Mouse (Mus musculus) midbrain, embryonic 11.5 days (tissue): ENCODE data around the gene Cep126. TPM values are rescaled to one million over a fixed set of nuclear protein-coding genes. Genes with fewer than 3 reads are reported as not detected.

ENCODE experiments used
- ATAC-seq: fragments of 200-750 bp; cut with Nextera tagmentation; 2 replicates; pipeline ENCODE4 v1.8.0; 2017; ENCODE audit warnings: moderate TSS enrichment, moderate library complexity; ENCODE audit not compliant: low FRiP score
- DNase-seq: peaks from one replicate; pipeline ENCODE4 v3.0.0; 2015; ENCODE audit warnings: low spot score; ENCODE audit errors: missing footprints
- H3K27ac ChIP-seq: fragments of 300-500 bp; sonication (generic); 2 replicates; pipeline ENCODE4 v1.5.1; 2014; ENCODE audit warnings: low read depth, low read length
- H3K27me3 ChIP-seq: fragments of 300-500 bp; sonication (generic); 2 replicates; pipeline ENCODE4 v1.6.1; 2014; ENCODE audit warnings: mild to moderate bottlenecking, low read length, moderate library complexity, mixed read lengths; ENCODE audit not compliant: control insufficient read depth, insufficient read depth
- H3K36me3 ChIP-seq: fragments of 300-500 bp; sonication (generic); 2 replicates; pipeline ENCODE4 v1.6.1; 2014; ENCODE audit warnings: mild to moderate bottlenecking, low read length, moderate library complexity, mixed read lengths; ENCODE audit not compliant: control insufficient read depth, insufficient read depth
- H3K4me1 ChIP-seq: fragments of 300-500 bp; sonication (generic); 2 replicates; pipeline ENCODE4 v1.6.1; 2014; ENCODE audit warnings: low read length; ENCODE audit not compliant: control insufficient read depth, insufficient read depth
- H3K4me2 ChIP-seq: fragments of 300-500 bp; sonication (generic); 2 replicates; pipeline ENCODE4 v1.6.1; 2014; ENCODE audit warnings: mild to moderate bottlenecking, moderate library complexity
- H3K4me3 ChIP-seq: fragments of 300-500 bp; sonication (generic); 2 replicates; pipeline ENCODE4 v1.5.1; 2014; ENCODE audit warnings: low read depth, low read length
- H3K9ac ChIP-seq: fragments of 300-500 bp; sonication (generic); 2 replicates; pipeline ENCODE4 v1.6.1; 2014; ENCODE audit warnings: low read length
- H3K9me3 ChIP-seq: fragments of 300-500 bp; sonication (generic); 2 replicates; pipeline ENCODE4 v1.6.1; 2016; ENCODE audit warnings: low read length; ENCODE audit not compliant: control insufficient read depth
- WGBS: fragments of 180-500 bp; shearing (Covaris S2); extraction: QIAGEN DNeasy Blood & Tissue Kit; methylation state at CpG from one replicate; pipeline ENCODE4 v1.1.7; 2014; 5-methylcytosine and 5-hydroxymethylcytosine counted together
- polyA plus RNA-seq: library from polyadenylated mRNA; unstranded; fragments of >200 nt; fragmentation: Nextera tagmentation; extraction: Ambion mirVana; gene quantifications from 2 replicates; pipeline ENCODE4 v1.2.1, GENCODE M21; 2014

Gene Cep126
- polyA plus RNA-seq, 1 experiment from 2014 or later = 4.5 TPM

DNA sequence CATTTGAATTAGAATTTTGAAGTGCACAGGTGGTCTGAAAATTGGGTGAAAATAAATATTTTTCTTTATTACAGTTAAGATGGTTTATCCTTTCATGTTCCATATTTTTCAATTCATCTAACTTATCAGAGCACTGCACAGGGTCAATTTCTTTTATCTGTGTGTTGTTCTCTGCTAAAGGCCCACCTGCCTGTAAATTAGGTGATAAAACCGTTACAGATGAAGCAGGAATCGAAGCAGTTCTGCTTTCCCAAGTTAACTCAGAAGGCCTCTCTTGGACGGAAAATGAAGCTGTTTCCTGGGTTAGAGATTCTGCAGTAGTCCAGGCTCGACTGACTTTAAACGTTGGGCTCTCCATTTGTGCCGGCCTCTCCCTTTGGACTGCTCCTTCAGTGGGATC is 33.1 kb downstream of the Cep126 start:
- no peak for DNase-seq
- 89% methylated on average over 6 of the region's 6 CpGs for WGBS
- H3K4me3 ChIP-seq = no peak overlapping the region
- H3K4me2 ChIP-seq = no peak overlapping the region
- no peaks in the 10 kb centered on the region for H3K36me3 ChIP-seq
- H3K27me3 ChIP-seq = no peaks in the 10 kb centered on the region
- H3K27ac ChIP-seq = no peak overlapping the region
- no peaks in the 10 kb centered on the region for H3K9me3 ChIP-seq
- H3K9ac ChIP-seq = no peak overlapping the region
- H3K4me1 ChIP-seq = no peaks in the 10 kb centered on the region
- no peak for ATAC-seq

DNA sequence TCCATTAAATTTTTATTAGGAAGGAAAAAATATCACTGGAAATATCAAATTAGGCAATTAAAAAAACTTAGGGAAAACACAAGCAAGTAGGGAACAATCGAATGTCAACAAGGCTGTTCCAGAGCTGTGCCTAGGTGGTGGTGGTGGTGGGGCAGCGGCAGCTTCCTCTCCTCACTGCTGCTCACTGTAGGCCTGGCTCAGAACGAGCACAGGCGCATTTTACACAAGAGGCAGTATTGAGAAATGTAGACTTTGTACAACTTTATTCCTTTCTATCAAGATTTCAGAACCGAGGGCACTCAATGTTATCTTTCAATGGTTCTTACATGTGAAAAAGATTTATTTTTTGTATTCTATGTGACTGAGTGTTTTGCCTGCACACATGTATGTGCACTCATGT is 55.2 kb downstream of the Cep126 start:
- H3K4me3 ChIP-seq = no peak overlapping the region
- no peak for ATAC-seq
- H3K27me3 ChIP-seq = no peaks in the 10 kb centered on the region
- DNase-seq = no peak
- H3K9me3 ChIP-seq = no peaks in the 10 kb centered on the region
- H3K9ac ChIP-seq = no peak overlapping the region
- H3K27ac ChIP-seq = no peak overlapping the region
- H3K36me3 ChIP-seq = no peaks in the 10 kb centered on the region
- no peaks in the 10 kb centered on the region for H3K4me1 ChIP-seq
- WGBS = 93% methylated on average over 5 of the region's 5 CpGs
- H3K4me2 ChIP-seq = no peak overlapping the region

DNA sequence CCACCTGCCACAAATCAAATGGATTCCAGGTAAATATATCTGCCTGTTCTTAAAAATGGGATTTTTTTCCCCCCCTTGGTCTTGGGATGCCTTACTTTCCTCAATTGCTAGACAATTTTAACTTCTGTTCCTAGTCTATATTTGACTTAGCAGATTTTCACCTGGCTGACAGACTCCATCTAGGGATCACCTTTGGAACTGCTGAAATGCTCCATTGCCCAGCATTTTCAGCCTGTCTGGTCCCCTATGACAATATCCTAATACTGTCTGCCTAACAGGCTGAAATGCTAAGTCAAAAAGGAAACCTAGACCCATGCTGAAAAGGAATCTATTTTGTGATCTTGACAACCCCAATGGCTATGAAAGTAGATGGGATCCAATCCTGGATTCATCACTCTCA is 59.7 kb downstream of the Cep126 start:
- no peaks in the 10 kb centered on the region for H3K36me3 ChIP-seq
- ATAC-seq (no peak), DNase-seq (no peak)
- H3K27me3 ChIP-seq = no peaks in the 10 kb centered on the region
- H3K9ac ChIP-seq = no peak overlapping the region
- no peaks in the 10 kb centered on the region for H3K4me1 ChIP-seq
- no peaks in the 10 kb centered on the region for H3K9me3 ChIP-seq
- H3K4me3 ChIP-seq = no peak overlapping the region
- no peak overlapping the region for H3K27ac ChIP-seq
- no peak overlapping the region for H3K4me2 ChIP-seq

DNA sequence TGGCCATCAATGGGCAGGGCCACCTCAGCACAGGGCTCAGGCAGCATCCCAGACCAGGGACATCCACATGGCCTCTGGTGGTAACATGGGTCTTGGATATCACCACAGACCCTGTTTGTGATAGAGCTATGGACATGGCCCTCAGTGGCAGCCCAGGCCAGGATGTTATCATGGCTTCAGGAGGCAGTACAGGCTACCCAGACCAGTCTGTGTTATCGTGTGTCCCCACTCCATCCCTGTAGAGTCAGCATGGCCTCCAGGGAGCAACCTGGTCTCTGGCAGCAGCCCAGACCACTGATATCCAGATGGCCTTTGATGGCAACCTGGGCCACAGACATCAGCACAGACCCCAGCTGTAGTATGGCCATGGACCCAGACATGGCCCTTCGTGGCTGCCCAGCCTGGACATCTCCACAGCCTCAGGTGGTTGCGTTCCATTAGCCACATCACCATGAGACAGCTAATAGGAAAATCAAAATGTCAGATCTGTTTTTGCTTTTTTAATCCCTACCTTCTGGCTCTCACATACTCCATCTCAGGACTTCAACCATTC is 60.8 kb downstream of the Cep126 start:
- no peak for ATAC-seq
- 94% methylated on average over 3 of the region's 3 CpGs for WGBS

DNA sequence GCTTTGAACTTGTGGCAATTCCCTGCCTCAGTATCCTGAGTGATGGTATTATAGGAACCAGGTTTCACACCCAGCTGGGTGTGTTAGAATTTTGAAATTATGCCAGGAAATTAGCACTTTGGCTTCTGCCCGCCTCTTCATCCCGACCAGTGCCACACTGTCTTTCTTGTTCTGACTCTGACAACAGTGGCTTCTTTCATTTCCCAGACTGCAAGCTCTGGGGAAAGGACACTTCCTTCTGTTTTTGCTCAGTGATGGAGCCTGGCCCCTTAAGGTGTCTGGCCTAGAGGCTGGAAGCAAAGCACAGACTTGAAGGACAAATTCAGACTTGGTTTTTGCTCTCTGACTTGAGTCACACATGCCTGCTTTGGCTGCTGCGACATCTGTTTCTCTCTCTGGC is 74.5 kb downstream of the Cep126 start:
- no peak overlapping the region for H3K9ac ChIP-seq
- DNase-seq = no peak
- H3K36me3 ChIP-seq = no peaks in the 10 kb centered on the region
- H3K4me1 ChIP-seq = no peaks in the 10 kb centered on the region
- 86% methylated on average over 3 of the region's 3 CpGs for WGBS
- H3K9me3 ChIP-seq = no peaks in the 10 kb centered on the region
- no peak overlapping the region for H3K4me2 ChIP-seq
- ATAC-seq = no peak
- no peaks in the 10 kb centered on the region for H3K27me3 ChIP-seq
- H3K27ac ChIP-seq = no peak overlapping the region
- H3K4me3 ChIP-seq = no peak overlapping the region

More for the DNA sequence above, 60.8 kb downstream of the Cep126 start:
- H3K9ac ChIP-seq = no peak overlapping the region
- no peak overlapping the region for H3K4me3 ChIP-seq
- no peaks in the 10 kb centered on the region for H3K9me3 ChIP-seq
- H3K36me3 ChIP-seq = no peaks in the 10 kb centered on the region
- DNase-seq = no peak
- no peaks in the 10 kb centered on the region for H3K4me1 ChIP-seq
- no peaks in the 10 kb centered on the region for H3K27me3 ChIP-seq
- H3K4me2 ChIP-seq = no peak overlapping the region
- no peak overlapping the region for H3K27ac ChIP-seq

DNA sequence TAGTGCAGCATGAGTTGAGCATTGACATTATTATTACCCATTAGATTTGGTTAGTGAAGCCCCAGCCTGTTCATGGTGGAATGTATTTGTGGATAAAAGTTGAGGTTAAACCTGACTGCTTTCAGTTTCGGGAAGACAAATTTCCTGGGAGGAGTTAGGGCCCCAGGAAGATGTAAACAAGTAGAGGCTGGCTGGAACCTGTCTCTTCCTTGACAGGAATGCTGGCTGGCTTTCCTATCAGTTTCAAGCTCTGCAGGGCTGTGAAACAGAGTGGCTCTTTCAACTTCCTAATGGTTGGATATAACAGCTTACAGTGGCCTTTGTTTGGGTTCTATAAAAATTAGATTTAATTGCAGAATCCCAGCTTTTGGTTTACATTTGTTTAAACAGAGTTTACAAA is 79.3 kb downstream of the Cep126 start:
- Histone ChIP-seq H3K4me1 (no peaks in the 10 kb centered on the region), H3K9ac (no peak overlapping the region), H3K9me3 (no peaks in the 10 kb centered on the region), H3K27ac (no peak overlapping the region), H3K36me3 (no peaks in the 10 kb centered on the region), H3K27me3 (no peaks in the 10 kb centered on the region), H3K4me2 (no peak overlapping the region), H3K4me3 (no peak overlapping the region)
- WGBS = 71% methylated on average over 1 of the region's 1 CpGs
- no peak for DNase-seq
- ATAC-seq = no peak

DNA sequence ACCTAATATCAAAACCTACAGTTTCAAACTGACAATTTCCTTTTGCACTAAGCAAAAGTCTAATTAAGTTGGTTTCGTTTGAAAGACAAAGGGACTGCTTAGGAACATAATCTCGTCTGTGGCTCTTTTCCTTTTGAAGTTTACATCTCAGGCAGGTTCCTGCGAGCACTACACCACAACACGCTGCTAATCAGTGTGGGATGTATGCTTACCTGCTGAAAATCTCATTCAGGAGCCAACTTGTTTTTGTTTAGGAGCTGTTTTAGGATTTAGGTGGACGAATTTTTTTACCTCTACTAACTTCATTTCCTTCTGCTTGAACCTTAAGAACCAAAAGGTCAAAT is 91.1 kb downstream of the Cep126 start:
- WGBS = 18% methylated on average over 5 of the region's 5 CpGs
- no peak for DNase-seq
- ATAC-seq = peak; percentile 55
- H3K9ac ChIP-seq = peak overlapping the region; percentile 75; the same call in 1 of the 2 replicates
- peak overlapping the region; percentile 67 for H3K4me2 ChIP-seq
- H3K4me1 ChIP-seq = no peaks in the 10 kb centered on the region
- no peaks in the 10 kb centered on the region for H3K9me3 ChIP-seq
- no peak overlapping the region for H3K27ac ChIP-seq
- no peak overlapping the region for H3K4me3 ChIP-seq
- H3K36me3 ChIP-seq = no peaks in the 10 kb centered on the region
- no peaks in the 10 kb centered on the region for H3K27me3 ChIP-seq

DNA sequence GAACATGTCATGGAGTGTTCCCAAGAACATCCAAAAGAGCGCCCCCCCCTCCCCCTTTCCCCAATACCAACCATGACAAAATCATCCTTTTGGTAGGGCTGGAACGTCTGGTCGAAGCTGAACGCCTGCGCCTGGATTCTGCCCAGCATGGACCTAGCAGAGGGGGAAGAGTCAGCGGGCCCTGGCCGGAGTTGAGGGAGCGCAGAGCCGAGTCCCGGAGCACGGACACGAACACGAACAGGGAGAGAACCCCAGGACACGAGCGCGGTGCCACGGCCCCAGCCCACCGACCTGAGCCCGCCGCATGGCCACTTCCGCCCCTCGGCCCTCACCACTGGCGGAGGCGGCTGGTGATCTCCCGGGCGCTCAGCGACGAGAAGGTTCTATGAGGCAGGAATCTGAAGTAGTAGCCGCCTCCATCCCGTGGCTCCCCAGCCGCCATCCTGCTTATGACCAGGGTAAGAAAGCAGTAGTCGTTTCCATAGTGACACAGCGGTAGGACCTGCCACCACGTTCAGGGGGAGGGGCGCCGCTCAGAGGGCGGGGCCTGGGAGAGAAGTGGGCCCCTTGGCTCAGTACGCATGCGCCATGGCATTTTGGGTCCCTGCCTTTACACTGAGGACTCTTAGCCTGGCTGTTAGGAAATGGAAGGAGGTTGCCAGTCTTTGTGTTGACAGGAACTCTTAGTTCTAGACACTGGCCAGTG is 91.6 kb downstream of the Cep126 start, which contains the start of gene Cfap300:
Cfap300 (minus strand) TSS at position 486 of the 706 bp plus-strand sequence.
- no peaks in the 10 kb centered on the region for H3K9me3 ChIP-seq
- peak within 1 kb of the TSS; percentile 58 for H3K27ac ChIP-seq
- H3K9ac ChIP-seq = peak within 1 kb of the TSS; percentile 75
- ATAC-seq (peak; percentile 99), DNase-seq (peak; percentile 100)
- no peaks in the 10 kb centered on the region for H3K4me1 ChIP-seq
- peak within 1 kb of the TSS; percentile 66 for H3K4me3 ChIP-seq
- WGBS = 0% methylated on average over 38 of the region's 39 CpGs
- H3K4me2 ChIP-seq = peak within 1 kb of the TSS; percentile 67
- no peaks in the 10 kb centered on the region for H3K27me3 ChIP-seq
- no peaks in the 10 kb centered on the region for H3K36me3 ChIP-seq

DNA sequence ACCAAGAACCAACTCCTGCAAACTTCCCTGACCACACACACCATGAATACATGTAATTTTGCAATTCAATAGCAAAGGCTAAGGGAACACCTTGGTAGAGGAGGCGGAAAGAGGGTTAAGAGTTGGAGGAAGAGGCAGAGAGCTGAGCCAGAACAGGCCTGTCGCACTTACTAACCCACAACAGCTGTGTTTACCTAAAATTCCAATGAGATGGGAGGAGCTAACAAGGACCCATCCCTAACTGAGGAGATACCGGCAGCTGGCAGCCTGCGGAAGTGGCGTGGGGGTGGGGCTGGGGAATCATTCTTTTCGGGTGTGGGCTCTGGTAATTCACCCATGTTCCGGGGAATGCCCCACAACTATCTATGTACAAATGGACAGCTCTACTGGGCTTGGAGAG is 98.5 kb downstream of the Cep126 start:
- Histone ChIP-seq H3K4me2 (no peak overlapping the region), H3K9ac (no peak overlapping the region), H3K27me3 (no peaks in the 10 kb centered on the region), H3K9me3 (no peaks in the 10 kb centered on the region), H3K36me3 (no peaks in the 10 kb centered on the region), H3K27ac (no peak overlapping the region), H3K4me1 (no peaks in the 10 kb centered on the region), H3K4me3 (no peak overlapping the region)
- ATAC-seq = peak; percentile 41; the same call in 1 of the 2 replicates
- 38% methylated on average over 7 of the region's 7 CpGs for WGBS
- no peak for DNase-seq
